Mouse (Mus musculus) brain, embryonic 14.5 days (tissue): ENCODE data around the gene Ndufv2. TPM values are rescaled to one million over a fixed set of nuclear protein-coding genes. Genes with fewer than 3 reads are reported as not detected.

Source experiments
- DNase-seq: peaks from one replicate; pipeline ENCODE4 v3.0.0-alpha.2; 2011; ENCODE audit warnings: low read depth
- CTCF ChIP-seq: fragments of 200-500 bp; IDR thresholded peaks from 2 replicates; pipeline ENCODE4 v1.5.1; 2012; ENCODE audit warnings: inconsistent platforms, mild to moderate bottlenecking, moderate library complexity, borderline replicate concordance; ENCODE audit not compliant: insufficient read depth, insufficient read length; ENCODE audit errors: extremely low read depth
- POLR2A ChIP-seq: fragments of 200-500 bp; IDR thresholded peaks from 2 replicates; pipeline ENCODE4 v1.6.1; 2012; ENCODE audit warnings: mild to moderate bottlenecking, inconsistent platforms, borderline replicate concordance; ENCODE audit not compliant: poor library complexity, insufficient read depth, insufficient read length, severe bottlenecking; ENCODE audit errors: extremely low read depth
- polyA plus RNA-seq: library from polyadenylated mRNA; depleted of rRNA; stranded (reverse); fragments of >200 nt; gene quantifications from 2 replicates; pipeline ENCODE4 v1.2.3, GENCODE M21; 2012; rRNA removed

Ndufv2 gene
- polyA plus RNA-seq, 1 experiment, result 115 TPM

DNA sequence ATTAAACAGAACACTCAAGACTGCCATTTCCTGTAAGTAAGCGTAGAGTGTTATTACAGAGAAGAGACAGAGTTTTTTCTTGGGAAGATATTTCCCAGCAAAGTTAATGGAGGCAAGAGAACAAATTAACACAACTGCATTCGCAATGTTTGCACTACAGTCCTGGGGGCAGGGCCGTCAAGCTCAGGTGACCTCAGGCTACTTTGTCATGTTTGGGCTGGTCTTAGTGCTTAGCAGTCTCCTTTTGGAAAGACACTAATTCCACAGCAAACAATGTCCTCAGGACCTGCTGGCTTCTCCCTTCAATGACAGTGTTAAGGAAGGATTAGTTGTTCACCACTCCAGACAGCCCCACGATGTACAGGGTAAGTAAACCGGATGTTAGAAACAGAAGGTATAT lies 60.3 kb downstream of the Ndufv2 start:
- no peak for DNase-seq
- TF ChIP-seq CTCF (no peak), POLR2A (no peak)

DNA sequence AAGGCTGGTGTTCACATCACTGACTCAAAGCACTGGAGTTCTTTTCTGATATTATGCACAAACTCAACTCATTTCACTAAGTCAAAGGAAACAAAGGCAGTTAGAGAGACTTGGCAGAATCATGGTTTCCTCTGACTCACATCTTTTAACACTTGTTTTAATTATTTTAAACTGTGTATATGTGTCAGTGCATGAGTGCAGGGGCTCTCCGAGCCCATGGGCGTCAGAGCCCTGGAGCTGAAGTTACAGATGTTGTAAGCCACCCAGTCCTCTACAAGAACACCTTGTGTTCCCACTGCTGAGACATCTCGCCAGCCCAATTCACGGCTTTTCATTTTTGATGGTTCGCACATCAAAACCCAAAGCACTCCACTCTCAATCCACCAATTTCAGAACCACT lies 68.1 kb downstream of the Ndufv2 start:
- DNase-seq, result no peak
- TF ChIP-seq CTCF, result no peak
- no peak for TF ChIP-seq POLR2A

DNA sequence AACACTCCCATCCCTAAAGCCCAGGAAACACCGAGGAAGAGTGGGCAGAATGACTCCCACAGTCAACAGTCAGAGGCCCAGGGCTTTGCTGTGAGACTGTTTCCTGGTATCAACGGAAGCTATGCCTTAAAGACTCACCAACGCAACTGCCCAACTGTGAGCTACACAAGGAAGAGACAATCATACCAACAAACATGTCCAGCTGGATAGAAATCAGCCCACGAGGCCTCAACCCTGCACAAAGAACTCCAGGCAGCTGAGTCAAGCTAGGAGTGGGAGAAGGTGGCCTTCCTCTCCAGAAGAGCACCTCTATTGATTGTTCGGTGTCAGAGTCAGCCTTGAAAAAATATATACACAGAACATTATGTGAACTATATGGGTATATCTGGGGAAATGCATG lies 69.4 kb downstream of the Ndufv2 start:
- no peak for TF ChIP-seq POLR2A
- no peak for TF ChIP-seq CTCF
- no peak for DNase-seq

Other genes with a start within 250 kb of the Ndufv2 start
- gene Ralbp1, start 215.8 kb downstream of the Ndufv2 start, polyA plus RNA-seq, result 28.4 and 32.5 TPM in 2 replicates
- gene Twsg1, start 150.3 kb downstream of the Ndufv2 start, polyA plus RNA-seq, result 49.1 and 53.5 TPM in 2 replicates
- 20.8 and 28.3 TPM in 2 replicates for gene Ankrd12, start 24.5 kb downstream of the Ndufv2 start, polyA plus RNA-seq
- 56.1 and 58.3 TPM in 2 replicates for gene Washc1, start 10.0 kb upstream of the Ndufv2 start, polyA plus RNA-seq
- 7.8 and 11.4 TPM in 2 replicates for gene Ddx11, start 22.0 kb upstream of the Ndufv2 start, polyA plus RNA-seq